Mouse (Mus musculus) macrophage (primary cell): Measurements from ENCODE around the gene Gas2l2. TPM values are rescaled to one million over a fixed set of nuclear protein-coding genes. Genes with fewer than 3 reads are reported as not detected.

Experiments
- H3K27ac ChIP-seq: fragments of 350-480 bp; formaldehyde crosslinking; 2 replicates; pipeline ENCODE4 v1.9.0; 2021
- H3K36me3 ChIP-seq: fragments of 350-480 bp; formaldehyde crosslinking; 2 replicates; pipeline ENCODE4 v1.9.0; 2021; ENCODE audit errors: inconsistent target
- H3K4me3 ChIP-seq: fragments of 350-480 bp; formaldehyde crosslinking; 2 replicates; pipeline ENCODE4 v1.9.0; 2021; ENCODE audit errors: inconsistent target
- H3K79me2 ChIP-seq: fragments of 350-480 bp; formaldehyde crosslinking; 2 replicates; pipeline ENCODE4 v1.9.0; 2021; ENCODE audit errors: inconsistent target
- WGBS: methylation state at CpG from one replicate; pipeline ENCODE4 v1.1.7; 2026; ENCODE audit warnings: inconsistent platforms; ENCODE audit not compliant: missing documents; 5-methylcytosine and 5-hydroxymethylcytosine counted together
- polyA plus RNA-seq: library from polyadenylated mRNA; stranded (reverse); fragments of 250-400 nt; gene quantifications from 3 replicates; pipeline ENCODE4 v1.2.4, GENCODE M21; 2018; ENCODE audit warnings: inconsistent platforms

Gene Gas2l2
- polyA plus RNA-seq, 1 experiment from 2014 or later, result not detected

- Histone ChIP-seq H3K79me2 (no peaks in the 10 kb centered on the region), H3K27ac (no peak overlapping the region), H3K4me3 (no peak overlapping the region), H3K36me3 (no peaks in the 10 kb centered on the region)
- WGBS, result 4% methylated on average over 17 of the region's 17 CpGs
These were observed 2.3 kb downstream of the Gas2l2 start for GRCm38 (mm10) chr11:83426964-83427363.

- Histone ChIP-seq H3K36me3 (no peaks in the 10 kb centered on the region), H3K27ac (no peak overlapping the region), H3K4me3 (no peak overlapping the region), H3K79me2 (no peaks in the 10 kb centered on the region)
- WGBS, result 15% methylated on average over 8 of the region's 8 CpGs
These were observed 4.6 kb downstream of the Gas2l2 start for GRCm38 (mm10) chr11:83424681-83425080.

- no peaks in the 10 kb centered on the region for H3K36me3 ChIP-seq
- H3K4me3 ChIP-seq, result no peak overlapping the region
- WGBS, result 2% methylated on average over 9 of the region's 9 CpGs
- H3K79me2 ChIP-seq, result no peaks in the 10 kb centered on the region
- H3K27ac ChIP-seq, result no peak overlapping the region
These were observed 8.0 kb downstream of the Gas2l2 start for GRCm38 (mm10) chr11:83421305-83421704.

GRCm38 (mm10) chr11:83420338-83420737 lies 8.9 kb downstream of the Gas2l2 start:
- 45% methylated on average over 4 of the region's 4 CpGs for WGBS
- no peaks in the 10 kb centered on the region for H3K79me2 ChIP-seq

GRCm38 (mm10) chr11:83418566-83418965 lies 10.7 kb downstream of the Gas2l2 start:
- no peak overlapping the region for H3K4me3 ChIP-seq
- H3K27ac ChIP-seq, result no peak overlapping the region
- no peaks in the 10 kb centered on the region for H3K79me2 ChIP-seq
- H3K36me3 ChIP-seq, result no peaks in the 10 kb centered on the region
- WGBS, result 10% methylated on average over 38 of the region's 38 CpGs

More at GRCm38 (mm10) chr11:83420338-83420737, 8.9 kb downstream of the Gas2l2 start:
- no peaks in the 10 kb centered on the region for H3K36me3 ChIP-seq
- no peak overlapping the region for H3K27ac ChIP-seq
- H3K4me3 ChIP-seq, result no peak overlapping the region

GRCm38 (mm10) chr11:83417708-83418107 lies 11.5 kb downstream of the Gas2l2 start:
- no peaks in the 10 kb centered on the region for H3K79me2 ChIP-seq
- H3K27ac ChIP-seq, result no peak overlapping the region
- H3K4me3 ChIP-seq, result no peak overlapping the region
- WGBS, result 80% methylated on average over 7 of the region's 7 CpGs
- H3K36me3 ChIP-seq, result no peaks in the 10 kb centered on the region

- no peaks in the 10 kb centered on the region for H3K79me2 ChIP-seq
- no peak overlapping the region for H3K27ac ChIP-seq
- no peaks in the 10 kb centered on the region for H3K36me3 ChIP-seq
- no peak overlapping the region for H3K4me3 ChIP-seq
- 12% methylated on average over 5 of the region's 5 CpGs for WGBS
These were observed 12.2 kb downstream of the Gas2l2 start for GRCm38 (mm10) chr11:83417080-83417479.

GRCm38 (mm10) chr11:83410510-83410909 lies 18.7 kb downstream of the Gas2l2 start:
- 77% methylated on average over 6 of the region's 6 CpGs for WGBS
- Histone ChIP-seq H3K36me3 (no peaks in the 10 kb centered on the region), H3K4me3 (no peak overlapping the region), H3K27ac (no peak overlapping the region), H3K79me2 (no peaks in the 10 kb centered on the region)

- H3K36me3 ChIP-seq, result no peaks in the 10 kb centered on the region
- H3K79me2 ChIP-seq, result no peaks in the 10 kb centered on the region
- no peak overlapping the region for H3K4me3 ChIP-seq
- H3K27ac ChIP-seq, result no peak overlapping the region
- WGBS, result 6% methylated on average over 23 of the region's 40 CpGs
These were observed 19.4 kb downstream of the Gas2l2 start for GRCm38 (mm10) chr11:83409792-83410291.

- H3K36me3 ChIP-seq, result no peaks in the 10 kb centered on the region
- no peak within 1 kb of the TSS for H3K27ac ChIP-seq
- whole genome bisulfite sequencing, result 8% methylated on average over 39 of the region's 44 CpGs
- H3K79me2 ChIP-seq, result no peaks in the 10 kb centered on the region
- H3K4me3 ChIP-seq, result no peak within 1 kb of the TSS
These were observed 20.0 kb downstream of the Gas2l2 start, which contains the start of gene Rasl10b for GRCm38 (mm10) chr11:83409087-83409754. Gene Rasl10b (plus strand): TSS chr11:83409137.

- H3K79me2 ChIP-seq, result no peaks in the 10 kb centered on the region
- 23% methylated on average over 8 of the region's 8 CpGs for WGBS
- H3K27ac ChIP-seq, result no peak overlapping the region
- no peak overlapping the region for H3K4me3 ChIP-seq
- H3K36me3 ChIP-seq, result peaks cover 4% of the 10 kb centered on the region; the same call in 1 of the 2 replicates
These were observed 21.0 kb downstream of the Gas2l2 start for GRCm38 (mm10) chr11:83408242-83408641.

GRCm38 (mm10) chr11:83406391-83406790 lies 22.9 kb downstream of the Gas2l2 start:
- 55% methylated on average over 3 of the region's 3 CpGs for WGBS

GRCm38 (mm10) chr11:83403787-83404186 lies 25.5 kb downstream of the Gas2l2 start:
- no peaks in the 10 kb centered on the region for H3K79me2 ChIP-seq
- H3K36me3 ChIP-seq, result peaks cover 28% of the 10 kb centered on the region
- WGBS, result 95% methylated on average over 7 of the region's 7 CpGs
- no peak overlapping the region for H3K27ac ChIP-seq
- no peak overlapping the region for H3K4me3 ChIP-seq

More at GRCm38 (mm10) chr11:83406391-83406790, 22.9 kb downstream of the Gas2l2 start:
- Histone ChIP-seq H3K27ac (no peak overlapping the region), H3K36me3 (peaks cover 19% of the 10 kb centered on the region), H3K4me3 (no peak overlapping the region), H3K79me2 (no peaks in the 10 kb centered on the region)

- Histone ChIP-seq H3K4me3 (no peak overlapping the region), H3K36me3 (peaks cover 72% of the 10 kb centered on the region), H3K79me2 (no peaks in the 10 kb centered on the region), H3K27ac (no peak overlapping the region)
- WGBS, result 51% methylated on average over 5 of the region's 5 CpGs
These were observed 30.5 kb downstream of the Gas2l2 start for GRCm38 (mm10) chr11:83398724-83399123.

GRCm38 (mm10) chr11:83397626-83398025 lies 31.6 kb downstream of the Gas2l2 start:
- Histone ChIP-seq H3K27ac (no peak overlapping the region), H3K79me2 (no peaks in the 10 kb centered on the region), H3K36me3 (peaks cover 69% of the 10 kb centered on the region), H3K4me3 (no peak overlapping the region)
- 90% methylated on average over 7 of the region's 7 CpGs for WGBS
